Mouse (Mus musculus) forebrain, embryonic 10.5 days (tissue): Measurements from ENCODE around the gene Eno3. TPM values are rescaled to one million over a fixed set of nuclear protein-coding genes. Genes with fewer than 3 reads are reported as not detected.
A peak's percentile ranks its signal among the peaks of the same experiment; 100 is the strongest.

ENCODE experiments used
- DNase-seq: peaks from one replicate; pipeline ENCODE4 v3.0.0-alpha.2; 2017; ENCODE audit warnings: low spot score; ENCODE audit errors: extremely low spot score
- H3K27ac ChIP-seq: fragments of 300-500 bp; sonication (generic); 2 replicates; pipeline ENCODE4 v1.5.1; 2016; ENCODE audit warnings: mild to moderate bottlenecking
- H3K27me3 ChIP-seq: fragments of 300-500 bp; sonication (generic); 2 replicates; pipeline ENCODE4 v1.6.1; 2016; ENCODE audit warnings: mild to moderate bottlenecking; ENCODE audit not compliant: poor library complexity, severe bottlenecking
- H3K36me3 ChIP-seq: fragments of 300-500 bp; sonication (generic); replicated peaks from 2 replicates; pipeline ENCODE4 v1.6.1; 2016; ENCODE audit warnings: mild to moderate bottlenecking, moderate library complexity
- H3K4me1 ChIP-seq: fragments of 300-500 bp; sonication (generic); 2 replicates; pipeline ENCODE4 v1.6.1; 2016
- H3K4me3 ChIP-seq: fragments of 300-500 bp; sonication (generic); 2 replicates; pipeline ENCODE4 v1.5.1; 2016; ENCODE audit warnings: mild to moderate bottlenecking, moderate library complexity
- H3K9me3 ChIP-seq: fragments of 300-500 bp; sonication (generic); 2 replicates; pipeline ENCODE4 v1.6.1; 2016; ENCODE audit warnings: mild to moderate bottlenecking, moderate library complexity
- WGBS: fragments of 180-500 bp; shearing (Covaris S2); methylation state at CpG from one replicate; pipeline ENCODE4 v1.1.7; 2016; 5-methylcytosine and 5-hydroxymethylcytosine counted together
- microRNA-seq: library from miRNA; unstranded; fragments of <30 nt; microRNA quantifications from one replicate; pipeline ENCODE4, GENCODE M21; 2017
- polyA plus RNA-seq: library from polyadenylated mRNA; unstranded; fragments of >200 nt; fragmentation: Nextera tagmentation; extraction: Ambion mirVana; gene quantifications from 2 replicates; pipeline ENCODE4 v1.2.1, GENCODE M21; 2016

Eno3 gene
- polyA plus RNA-seq, 1 experiment from 2014 or later, result 33.4 TPM

DNA sequence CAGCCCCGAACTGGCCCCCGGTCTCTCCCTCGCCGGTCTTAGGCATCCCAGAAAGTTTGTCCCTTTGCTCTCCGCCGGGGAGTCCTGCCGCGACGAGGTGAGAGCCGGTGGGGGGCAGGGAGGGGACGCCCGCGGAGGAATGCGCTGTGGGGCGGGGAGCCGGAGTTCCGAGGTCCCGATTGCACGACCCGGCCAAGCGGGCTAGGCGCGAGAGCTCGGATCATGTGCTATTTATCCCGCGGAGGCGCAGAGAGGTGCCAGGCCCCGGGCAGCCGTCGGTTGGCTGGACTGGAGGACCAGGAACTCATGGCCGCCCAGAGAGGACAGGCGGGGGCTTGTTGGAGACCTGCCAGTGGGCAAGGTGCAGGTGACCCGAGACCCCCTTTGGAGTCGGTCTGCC is 43.6 kb downstream of the Eno3 start:
- under 1% methylated on average over 34 of the region's 34 CpGs for WGBS
- peak; percentile 62 for DNase-seq
- H3K4me1 ChIP-seq, result peaks cover 33% of the 10 kb centered on the region
- no peaks in the 10 kb centered on the region for H3K9me3 ChIP-seq
- H3K27ac ChIP-seq, result peak overlapping the region; percentile 95
- H3K27me3 ChIP-seq, result no peaks in the 10 kb centered on the region
- peaks cover 34% of the 10 kb centered on the region for H3K36me3 ChIP-seq
- H3K4me3 ChIP-seq, result peak overlapping the region; percentile 95

DNA sequence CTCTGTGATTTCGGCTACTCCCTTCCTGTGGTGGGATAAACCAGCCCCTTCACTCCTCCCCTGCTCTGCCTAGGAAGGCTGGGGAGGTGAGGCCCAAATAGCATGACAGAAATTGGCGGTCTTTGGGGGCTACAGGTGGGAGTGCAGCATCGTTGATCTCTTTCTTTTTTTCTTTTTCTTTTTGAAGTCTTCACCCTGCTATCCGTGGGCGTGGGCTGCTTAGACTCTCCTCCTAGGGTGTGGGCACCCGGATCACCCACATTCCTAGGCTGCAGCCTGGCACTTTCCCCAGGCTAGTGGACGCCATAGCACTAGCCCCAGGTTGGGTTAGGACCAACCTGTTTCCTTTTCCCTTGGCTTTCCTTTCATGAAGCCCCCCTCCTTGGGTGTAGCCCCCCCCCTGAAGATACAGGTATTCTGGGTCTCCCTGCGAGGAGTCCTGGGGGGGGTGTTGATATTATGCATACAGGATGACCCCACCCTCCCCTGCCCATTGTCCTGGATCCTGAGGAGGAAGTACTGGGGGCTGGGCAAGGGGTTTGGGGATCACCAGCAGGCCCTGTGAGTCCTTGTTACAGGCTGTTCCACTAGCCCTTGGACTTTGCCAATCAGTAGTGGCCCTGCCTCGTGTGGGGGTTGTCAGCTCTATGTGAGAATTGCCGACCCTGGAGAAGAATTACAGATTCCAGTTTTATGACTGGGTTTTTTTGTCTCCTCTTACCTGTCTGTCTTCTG is 44.4 kb downstream of the Eno3 start:
- Histone ChIP-seq H3K36me3 (peaks cover 42% of the 10 kb centered on the region), H3K9me3 (no peaks in the 10 kb centered on the region), H3K27ac (peak overlapping the region; percentile 95), H3K4me3 (peak overlapping the region; percentile 95), H3K4me1 (peaks cover 33% of the 10 kb centered on the region), H3K27me3 (no peaks in the 10 kb centered on the region)
- DNase-seq, result no peak
- whole genome bisulfite sequencing, result 17% methylated on average over 10 of the region's 10 CpGs

DNA sequence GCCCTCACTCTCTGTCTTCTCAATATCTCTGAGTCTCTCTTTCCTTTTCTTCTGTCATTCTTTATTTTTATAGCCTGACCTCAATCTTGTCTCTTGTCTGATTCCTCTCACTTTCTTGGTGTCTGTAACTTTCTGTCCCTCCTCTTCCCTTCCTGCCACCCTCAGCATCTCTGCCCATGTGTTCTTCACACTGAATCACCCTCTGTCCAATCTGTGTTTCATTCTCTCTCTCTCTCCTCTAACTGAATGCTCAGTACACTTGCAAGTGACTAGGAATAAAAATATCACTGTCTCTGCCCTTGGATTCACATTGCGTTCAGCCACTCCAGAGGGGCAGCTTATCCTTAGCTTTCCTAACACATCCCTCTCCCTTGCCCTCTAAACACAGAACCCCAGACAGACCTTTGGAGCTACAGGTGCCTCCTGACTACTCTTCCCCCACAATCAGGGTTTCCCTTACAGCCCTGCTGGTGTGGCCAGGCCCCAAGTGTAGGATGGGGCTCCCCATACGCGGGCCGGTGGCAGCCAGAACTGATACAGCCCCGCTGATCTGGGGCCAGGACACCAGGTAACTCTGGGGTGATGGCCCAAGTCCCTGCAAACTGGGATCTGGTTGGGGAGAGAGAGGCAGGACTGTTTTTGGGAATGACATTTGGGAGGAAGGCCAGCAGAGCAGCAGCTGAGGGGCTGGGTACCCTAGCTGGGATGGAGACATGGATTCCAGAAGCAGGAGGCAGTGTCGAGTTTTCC is 45.2 kb downstream of the Eno3 start:
- Histone ChIP-seq H3K9me3 (no peaks in the 10 kb centered on the region), H3K36me3 (peaks cover 49% of the 10 kb centered on the region), H3K4me3 (peak overlapping the region; percentile 95), H3K27me3 (no peaks in the 10 kb centered on the region), H3K27ac (peak overlapping the region; percentile 95), H3K4me1 (peaks cover 33% of the 10 kb centered on the region)
- DNase-seq, result no peak
- WGBS, result 81% methylated on average over 6 of the region's 6 CpGs

DNA sequence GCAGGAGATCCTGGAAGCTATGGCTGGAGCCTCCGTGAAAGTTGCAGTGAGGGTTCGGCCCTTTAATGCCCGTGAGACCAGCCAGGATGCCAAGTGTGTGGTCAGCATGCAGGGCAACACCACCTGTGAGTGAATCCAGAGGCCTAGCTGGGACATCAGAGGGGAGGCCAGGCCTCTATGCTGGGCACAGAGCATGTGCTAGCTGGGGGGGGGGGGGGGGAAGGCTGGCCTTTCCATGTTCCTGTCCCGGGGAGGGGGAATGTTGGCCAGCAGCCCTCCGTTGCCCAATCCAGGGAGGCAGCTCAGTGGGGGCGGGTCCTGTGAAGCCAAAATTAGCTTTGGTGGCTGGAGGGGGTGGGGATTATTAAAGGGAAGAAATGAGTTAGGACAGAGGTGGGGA is 45.8 kb downstream of the Eno3 start:
- peaks cover 33% of the 10 kb centered on the region for H3K4me1 ChIP-seq
- peak overlapping the region; percentile 40; the same call in 1 of the 2 replicates for H3K27ac ChIP-seq
- DNase-seq, result no peak
- no peak overlapping the region for H3K4me3 ChIP-seq
- H3K9me3 ChIP-seq, result no peaks in the 10 kb centered on the region
- 86% methylated on average over 6 of the region's 6 CpGs for WGBS
- peaks cover 56% of the 10 kb centered on the region for H3K36me3 ChIP-seq
- no peaks in the 10 kb centered on the region for H3K27me3 ChIP-seq

DNA sequence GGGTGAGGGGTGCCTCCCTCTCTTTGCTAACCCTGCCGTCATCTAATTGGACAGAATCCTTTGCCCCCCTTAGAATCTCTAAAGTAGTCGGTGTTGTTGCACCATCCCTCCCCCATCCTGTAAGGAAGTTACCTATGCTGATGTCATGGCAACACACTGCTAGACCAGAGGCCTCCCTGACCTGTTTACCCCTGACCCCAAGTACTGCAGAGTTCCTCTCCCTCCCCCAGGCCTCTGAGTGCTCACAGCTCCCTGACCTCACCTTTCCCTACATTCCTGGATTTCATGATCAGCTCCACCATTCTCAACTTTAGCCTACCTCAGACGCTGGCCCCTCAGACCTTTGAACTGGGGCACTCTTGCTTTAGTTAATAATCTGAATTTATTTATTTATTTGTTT is 49.1 kb downstream of the Eno3 start:
- Histone ChIP-seq H3K27me3 (no peaks in the 10 kb centered on the region), H3K9me3 (no peaks in the 10 kb centered on the region), H3K36me3 (peaks cover 89% of the 10 kb centered on the region), H3K27ac (no peak overlapping the region), H3K4me3 (no peak overlapping the region), H3K4me1 (peaks cover 19% of the 10 kb centered on the region)
- WGBS, result 87% methylated on average over 3 of the region's 3 CpGs
- no peak for DNase-seq

DNA sequence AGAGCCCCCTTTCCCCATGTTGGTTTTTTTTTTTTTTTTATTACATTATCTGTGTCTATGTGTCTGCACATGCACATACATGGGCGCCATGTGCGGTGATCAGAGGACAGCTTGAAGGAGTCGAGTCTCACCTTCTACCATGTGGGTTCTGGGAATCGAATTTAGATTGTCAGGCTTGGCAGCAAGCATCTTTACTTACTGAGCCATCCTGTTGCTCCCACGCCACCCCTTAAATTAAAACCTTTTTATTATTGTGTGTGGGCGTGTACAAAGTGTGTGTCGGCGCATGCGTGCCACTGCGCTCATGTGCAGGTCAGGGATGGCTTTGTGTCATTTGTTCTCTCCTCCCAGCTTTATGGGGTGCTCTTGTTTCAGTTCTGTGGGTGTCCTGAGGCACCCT is 54.0 kb downstream of the Eno3 start:
- H3K27ac ChIP-seq, result no peak overlapping the region
- no peaks in the 10 kb centered on the region for H3K27me3 ChIP-seq
- H3K9me3 ChIP-seq, result no peaks in the 10 kb centered on the region
- H3K4me1 ChIP-seq, result no peaks in the 10 kb centered on the region
- DNase-seq, result no peak
- no peak overlapping the region for H3K4me3 ChIP-seq
- WGBS, result 95% methylated on average over 10 of the region's 10 CpGs
- H3K36me3 ChIP-seq, result peaks cover 87% of the 10 kb centered on the region

Small RNAs within 50 kb of the gene (microRNA-seq; reads per million reads assigned to microRNA genes)
- gene Mir6925, result not detected

Other genes with a start within 250 kb of the Eno3 start
- gene Pelp1, start 247.2 kb upstream of the Eno3 start, polyA plus RNA-seq, result 56.2 and 58.8 TPM in 2 replicates
- 31.4 and 32.9 TPM in 2 replicates for gene Arrb2, start 224.6 kb upstream of the Eno3 start, polyA plus RNA-seq
- gene Med11, start 205.3 kb upstream of the Eno3 start, polyA plus RNA-seq, result 43.5 and 44.5 TPM in 2 replicates
- gene Zmynd15, start 197.8 kb upstream of the Eno3 start, polyA plus RNA-seq, result 0.14 and 0.38 TPM in 2 replicates
- gene Cxcl16, start 197.2 kb upstream of the Eno3 start, polyA plus RNA-seq, result 0.40 and 0.47 TPM in 2 replicates
- gene Tm4sf5, start 152.0 kb upstream of the Eno3 start, polyA plus RNA-seq, result 0.52 and 0.82 TPM in 2 replicates
- gene Vmo1, start 142.6 kb upstream of the Eno3 start, polyA plus RNA-seq, result 0.22 TPM in 1 of 2 replicates, not detected in the other
- gene Gltpd2, start 138.0 kb upstream of the Eno3 start, polyA plus RNA-seq, result 0.15 and 0.54 TPM in 2 replicates
- gene Psmb6, start 131.8 kb upstream of the Eno3 start, polyA plus RNA-seq, result 1,074 and 1,112 TPM in 2 replicates
- gene Gm40193, start 124.3 kb upstream of the Eno3 start, polyA plus RNA-seq, result not detected in 2 replicates
- gene Pld2, start 117.1 kb upstream of the Eno3 start, polyA plus RNA-seq, result 2.7 and 3.1 TPM in 2 replicates
- 12.5 and 12.7 TPM in 2 replicates for gene Mink1, start 94.3 kb upstream of the Eno3 start, polyA plus RNA-seq
- not detected in 2 replicates for gene 4930544D05Rik, start 41.4 kb upstream of the Eno3 start, polyA plus RNA-seq
- gene Chrne, start 38.0 kb upstream of the Eno3 start, polyA plus RNA-seq, result not detected in 2 replicates
- 0.56 and 1.00 TPM in 2 replicates for gene Gp1ba, start 18.1 kb upstream of the Eno3 start, polyA plus RNA-seq
- gene Rnf167, start 10.0 kb upstream of the Eno3 start, polyA plus RNA-seq, result 71.3 and 79.9 TPM in 2 replicates
- gene Slc25a11, start 9.7 kb upstream of the Eno3 start, polyA plus RNA-seq, result 138 TPM in 2 replicates
- gene Pfn1, start 2.6 kb upstream of the Eno3 start, polyA plus RNA-seq, result 1,843 and 1,871 TPM in 2 replicates
- gene Spag7, start 12.2 kb downstream of the Eno3 start, polyA plus RNA-seq, result 176 and 181 TPM in 2 replicates
- gene Camta2, start 30.9 kb downstream of the Eno3 start, polyA plus RNA-seq, result 7.4 and 9.1 TPM in 2 replicates
- 0.63 and 1.1 TPM in 2 replicates for gene Inca1, start 43.0 kb downstream of the Eno3 start, polyA plus RNA-seq
- gene Kif1c, start 43.3 kb downstream of the Eno3 start, polyA plus RNA-seq, result 1.5 and 1.8 TPM in 2 replicates
- 7.4 and 7.5 TPM in 2 replicates for gene Zfp3, start 107.0 kb downstream of the Eno3 start, polyA plus RNA-seq
- not detected in 2 replicates for gene Scimp, start 155.4 kb downstream of the Eno3 start, polyA plus RNA-seq
- gene Rabep1, start 187.6 kb downstream of the Eno3 start, polyA plus RNA-seq, result 33.2 and 37.9 TPM in 2 replicates